Mouse (Mus musculus): Measurements from ENCODE around the gene Rxrb.
"Not testable (repeated sequence)": the region's sequence is repeated elsewhere in the genome, so short reads cannot be mapped to it uniquely, and the experiment has no call there.

- not testable (repeated sequence) for TF ChIP-seq CTCF, EP300 (IDR thresholded peaks at IDR 0.05; ENCODE audit: low read depth)
These were observed 34.6 kb upstream of the Rxrb start for GRCm38 (mm10) chr17:33997025-33997424.
